Mouse (Mus musculus) G1E (cell line): ENCODE measurements around the gene Rufy4.

Source experiments
- CTCF ChIP-seq: IDR thresholded peaks from 2 replicates; pipeline ENCODE4 v1.5.1; 2012; ENCODE audit warnings: low read depth, low read length, inconsistent platforms, mixed read lengths
- GATA1 ChIP-seq: IDR thresholded peaks from 2 replicates; pipeline ENCODE4 v1.6.1; 2012; ENCODE audit warnings: borderline replicate concordance, low read length, inconsistent platforms, mixed read lengths
- TAL1 ChIP-seq: conservative IDR thresholded peaks from 2 replicates; pipeline ENCODE4 v1.6.1; 2012; ENCODE audit warnings: low read depth, low read length, inconsistent platforms, mixed read lengths

DNA sequence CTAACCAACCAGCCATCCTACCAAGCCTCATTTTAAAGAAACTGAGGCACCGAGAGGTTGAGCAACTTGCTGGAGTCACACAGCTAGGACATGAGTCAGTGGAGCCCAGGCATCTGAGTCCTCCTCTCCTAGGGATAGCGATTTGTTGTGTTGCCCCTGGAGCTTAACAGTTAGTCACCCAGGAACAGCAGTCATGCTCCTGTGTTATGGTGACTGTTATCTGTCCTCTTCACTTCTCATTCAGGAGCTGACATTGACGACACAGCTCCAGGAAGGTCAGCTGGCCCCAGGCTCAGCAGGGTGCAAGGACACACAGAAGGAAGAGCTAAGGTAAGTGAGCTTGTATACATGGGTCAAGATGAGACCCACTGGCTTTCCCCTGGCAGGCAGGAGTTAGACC, 29.6 kb upstream of the Rufy4 start:
- TF ChIP-seq CTCF (no peak), TAL1 (no peak), GATA1 (no peak)
